Mouse (Mus musculus) limb, embryonic 12.5 days (tissue): ENCODE data around the gene Cytip. TPM values are rescaled to one million over a fixed set of nuclear protein-coding genes. Genes with fewer than 3 reads are reported as not detected.
A peak's percentile ranks its signal among the peaks of the same experiment; 100 is the strongest.

Source experiments
- ATAC-seq: fragments of 200-750 bp; cut with Nextera tagmentation; 2 replicates; pipeline ENCODE4 v1.8.0; 2017; ENCODE audit warnings: low read depth, moderate TSS enrichment; ENCODE audit not compliant: insufficient number of reproducible peaks, insufficient read depth, low FRiP score, low TSS enrichment
- H3K27ac ChIP-seq: fragments of 300-500 bp; sonication (generic); 2 replicates; pipeline ENCODE4 v1.5.1; 2016; ENCODE audit warnings: mild to moderate bottlenecking, moderate library complexity
- H3K27me3 ChIP-seq: fragments of 300-500 bp; sonication (generic); 2 replicates; pipeline ENCODE4 v1.6.1; 2016; ENCODE audit warnings: mild to moderate bottlenecking, moderate library complexity
- H3K36me3 ChIP-seq: fragments of 300-500 bp; sonication (generic); 2 replicates; pipeline ENCODE4 v1.6.1; 2016; ENCODE audit warnings: mild to moderate bottlenecking, moderate library complexity
- H3K4me1 ChIP-seq: fragments of 300-500 bp; sonication (generic); replicated peaks from 2 replicates; pipeline ENCODE4 v1.6.1; 2016
- H3K4me2 ChIP-seq: fragments of 300-500 bp; sonication (generic); 2 replicates; pipeline ENCODE4 v1.6.1; 2016; ENCODE audit warnings: mild to moderate bottlenecking, moderate library complexity
- H3K4me3 ChIP-seq: fragments of 300-500 bp; sonication (generic); replicated peaks from 2 replicates; pipeline ENCODE4 v1.5.1; 2016; ENCODE audit warnings: mild to moderate bottlenecking
- H3K9ac ChIP-seq: fragments of 300-500 bp; sonication (generic); replicated peaks from 2 replicates; pipeline ENCODE4 v1.6.1; 2016; ENCODE audit warnings: mild to moderate bottlenecking, moderate library complexity
- H3K9me3 ChIP-seq: fragments of 300-500 bp; sonication (generic); 2 replicates; pipeline ENCODE4 v1.6.1; 2016; ENCODE audit warnings: mild to moderate bottlenecking, moderate library complexity
- WGBS: fragments of 180-500 bp; shearing (Covaris S2); methylation state at CpG from one replicate; pipeline ENCODE4 v1.1.7; 2016; 5-methylcytosine and 5-hydroxymethylcytosine counted together
- polyA plus RNA-seq: library from polyadenylated mRNA; unstranded; fragments of >200 nt; fragmentation: Nextera tagmentation; extraction: Ambion mirVana; gene quantifications from 2 replicates; pipeline ENCODE4 v1.2.1, GENCODE M21; 2016

Cytip gene
- polyA plus RNA-seq, 1 experiment from 2014 or later = 0.68 TPM

GRCm38 (mm10) chr2:58160541-58161307, 34.6 kb downstream of the Cytip start:
- H3K4me2 ChIP-seq = peak overlapping the region; percentile 39
- H3K9me3 ChIP-seq = no peaks in the 10 kb centered on the region
- H3K27me3 ChIP-seq = no peaks in the 10 kb centered on the region
- no peaks in the 10 kb centered on the region for H3K36me3 ChIP-seq
- no peak overlapping the region for H3K9ac ChIP-seq
- peaks cover 3% of the 10 kb centered on the region; the same call in 1 of the 2 replicates for H3K4me1 ChIP-seq
- ATAC-seq = no peak
- no peak overlapping the region for H3K4me3 ChIP-seq
- no peak overlapping the region for H3K27ac ChIP-seq
- WGBS = 42% methylated on average over 21 of the region's 21 CpGs

DNA sequence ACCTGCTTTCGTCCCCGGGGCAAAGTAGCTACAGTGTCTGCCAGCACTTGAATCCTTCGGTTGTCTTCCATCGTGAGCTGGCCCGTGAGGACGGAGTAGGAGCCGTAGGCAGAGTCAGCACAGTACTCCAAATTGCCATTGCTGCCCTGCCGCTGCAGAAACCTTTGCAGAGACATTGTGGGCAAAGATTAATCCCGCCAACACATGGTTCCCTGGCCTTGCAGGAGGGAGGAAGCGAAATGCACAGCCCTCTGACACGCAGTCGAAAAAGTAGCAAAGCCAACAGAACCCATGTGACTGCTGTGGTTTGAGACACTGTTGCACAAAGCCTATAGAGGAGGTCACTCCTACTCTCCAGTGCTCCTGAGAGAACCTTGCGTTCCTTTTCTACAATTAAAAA, 35.5 kb downstream of the Cytip start:
- no peaks in the 10 kb centered on the region for H3K9me3 ChIP-seq
- peaks cover 5% of the 10 kb centered on the region; the same call in 1 of the 2 replicates for H3K4me1 ChIP-seq
- 92% methylated on average over 13 of the region's 13 CpGs for WGBS
- H3K27ac ChIP-seq = no peak overlapping the region
- no peak overlapping the region for H3K9ac ChIP-seq
- H3K27me3 ChIP-seq = no peaks in the 10 kb centered on the region
- H3K4me3 ChIP-seq = no peak overlapping the region
- no peaks in the 10 kb centered on the region for H3K36me3 ChIP-seq
- H3K4me2 ChIP-seq = no peak overlapping the region
- no peak for ATAC-seq

- no peaks in the 10 kb centered on the region for H3K27me3 ChIP-seq
- no peak overlapping the region for H3K9ac ChIP-seq
- no peaks in the 10 kb centered on the region for H3K9me3 ChIP-seq
- H3K36me3 ChIP-seq = no peaks in the 10 kb centered on the region
- H3K4me3 ChIP-seq = no peak overlapping the region
- no peak overlapping the region for H3K4me2 ChIP-seq
- peaks cover 5% of the 10 kb centered on the region; the same call in 1 of the 2 replicates for H3K4me1 ChIP-seq
- ATAC-seq = no peak
- WGBS = 89% methylated on average over 6 of the region's 6 CpGs
- no peak overlapping the region for H3K27ac ChIP-seq
These were observed 36.2 kb downstream of the Cytip start for GRCm38 (mm10) chr2:58159121-58159520.

GRCm38 (mm10) chr2:58158539-58158938, 36.8 kb downstream of the Cytip start:
- Histone ChIP-seq H3K4me1 (peaks cover 4% of the 10 kb centered on the region; the same call in 1 of the 2 replicates), H3K9me3 (no peaks in the 10 kb centered on the region), H3K4me3 (no peak overlapping the region), H3K4me2 (no peak overlapping the region), H3K9ac (no peak overlapping the region), H3K36me3 (no peaks in the 10 kb centered on the region), H3K27me3 (no peaks in the 10 kb centered on the region), H3K27ac (no peak overlapping the region)
- 78% methylated on average over 5 of the region's 5 CpGs for WGBS
- no peak for ATAC-seq

DNA sequence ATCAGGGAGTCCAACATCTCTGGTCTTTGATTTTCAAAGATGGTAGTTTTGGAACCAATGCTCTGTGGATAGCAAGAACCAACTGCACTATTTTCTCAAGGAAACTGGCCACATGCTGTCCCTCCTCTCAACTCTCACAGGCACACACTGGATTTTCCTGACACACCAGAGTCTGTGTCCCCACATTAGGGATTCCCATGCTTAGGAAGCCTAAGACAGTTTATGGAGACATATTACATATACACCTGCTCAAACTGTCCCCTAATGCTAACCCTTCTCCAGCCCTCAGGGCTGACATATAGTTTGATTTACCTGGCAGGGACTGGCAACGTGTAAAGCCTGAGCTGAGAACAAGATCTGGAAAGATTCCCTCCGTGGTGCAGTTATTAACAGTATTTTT, 37.2 kb downstream of the Cytip start:
- H3K4me1 ChIP-seq = peaks cover 3% of the 10 kb centered on the region; the same call in 1 of the 2 replicates
- WGBS = 68% methylated on average over 2 of the region's 2 CpGs
- H3K27me3 ChIP-seq = no peaks in the 10 kb centered on the region
- no peak for ATAC-seq
- no peak overlapping the region for H3K27ac ChIP-seq
- H3K36me3 ChIP-seq = no peaks in the 10 kb centered on the region
- no peaks in the 10 kb centered on the region for H3K9me3 ChIP-seq
- H3K4me2 ChIP-seq = no peak overlapping the region
- H3K4me3 ChIP-seq = no peak overlapping the region
- H3K9ac ChIP-seq = no peak overlapping the region

DNA sequence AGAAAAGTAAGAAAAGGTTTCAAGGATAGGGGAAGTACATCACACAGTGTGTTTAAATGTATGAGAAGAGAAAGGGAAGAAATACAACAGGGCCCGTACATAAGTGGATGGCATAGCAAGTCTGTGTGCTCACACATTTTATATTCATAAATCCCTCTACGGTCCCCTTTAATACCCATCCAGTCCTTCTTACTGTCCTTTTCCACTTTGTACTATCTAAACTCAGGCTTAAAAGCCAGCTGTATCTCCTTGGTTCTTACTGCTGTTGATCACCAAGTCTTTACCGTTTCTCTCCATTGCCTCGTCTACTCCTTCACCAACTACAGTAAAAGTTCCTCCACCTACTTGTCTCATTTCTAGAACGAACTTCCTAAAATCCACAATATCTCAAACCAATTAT, 37.9 kb downstream of the Cytip start:
- no peak overlapping the region for H3K4me3 ChIP-seq
- 87% methylated on average over 5 of the region's 5 CpGs for whole genome bisulfite sequencing
- no peak overlapping the region for H3K9ac ChIP-seq
- no peak for ATAC-seq
- no peak overlapping the region for H3K27ac ChIP-seq
- peaks cover 3% of the 10 kb centered on the region; the same call in 1 of the 2 replicates for H3K4me1 ChIP-seq
- no peaks in the 10 kb centered on the region for H3K9me3 ChIP-seq
- no peak overlapping the region for H3K4me2 ChIP-seq
- H3K27me3 ChIP-seq = no peaks in the 10 kb centered on the region
- H3K36me3 ChIP-seq = no peaks in the 10 kb centered on the region

DNA sequence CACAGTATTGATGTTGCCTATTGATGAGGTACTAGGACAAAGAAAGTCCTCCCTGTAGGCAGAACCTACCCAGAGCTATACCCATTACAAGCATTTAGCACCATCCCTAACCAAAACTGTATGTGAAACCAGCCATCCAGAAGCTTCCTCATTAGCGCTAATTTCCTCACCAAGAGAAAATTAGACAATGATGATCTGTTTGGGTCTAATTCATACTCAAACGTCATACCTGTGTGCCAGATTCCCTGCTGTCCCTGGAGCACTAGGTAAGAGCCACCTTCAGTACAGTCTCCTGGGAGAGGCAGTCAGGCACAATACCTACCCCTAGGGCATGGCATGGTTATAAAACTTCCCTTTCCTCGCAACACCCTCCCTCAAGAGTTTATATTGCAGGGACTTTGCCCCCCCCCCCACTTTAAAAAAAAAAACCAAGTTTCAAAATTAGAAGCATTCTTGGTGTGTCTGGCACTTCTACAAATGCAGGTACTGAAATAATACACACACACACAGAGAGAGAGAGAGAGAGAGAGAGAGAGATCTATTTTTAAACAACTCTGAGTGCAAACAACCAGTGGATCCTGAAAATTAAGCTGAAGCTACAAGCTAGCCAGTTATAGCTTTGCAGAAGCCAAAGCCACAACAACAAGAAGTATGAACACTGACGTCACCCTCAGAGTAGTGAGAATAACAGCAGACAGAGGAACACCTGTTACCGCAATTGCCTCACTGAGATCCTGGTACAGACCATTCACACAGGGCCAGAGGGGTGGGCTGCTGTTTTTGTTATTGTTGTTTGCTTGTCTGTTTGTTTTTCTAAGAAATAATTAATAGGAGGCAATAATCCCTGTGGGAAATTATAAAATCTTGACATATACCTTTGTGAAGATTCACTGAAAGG, 38.6 kb downstream of the Cytip start:
- H3K4me3 ChIP-seq = no peak overlapping the region
- H3K9ac ChIP-seq = no peak overlapping the region
- H3K36me3 ChIP-seq = no peaks in the 10 kb centered on the region
- H3K27ac ChIP-seq = no peak overlapping the region
- no peak overlapping the region for H3K4me2 ChIP-seq
- peaks cover 3% of the 10 kb centered on the region; the same call in 1 of the 2 replicates for H3K4me1 ChIP-seq
- WGBS = 72% methylated on average over 5 of the region's 5 CpGs
- no peak for ATAC-seq
- no peaks in the 10 kb centered on the region for H3K27me3 ChIP-seq
- no peaks in the 10 kb centered on the region for H3K9me3 ChIP-seq

GRCm38 (mm10) chr2:58156108-58156415, 39.3 kb downstream of the Cytip start:
- no peak overlapping the region for H3K27ac ChIP-seq
- WGBS = 88% methylated on average over 5 of the region's 5 CpGs
- no peak overlapping the region for H3K4me2 ChIP-seq
- H3K36me3 ChIP-seq = no peaks in the 10 kb centered on the region
- ATAC-seq = no peak
- peaks cover 3% of the 10 kb centered on the region; the same call in 1 of the 2 replicates for H3K4me1 ChIP-seq
- no peak overlapping the region for H3K4me3 ChIP-seq
- no peaks in the 10 kb centered on the region for H3K9me3 ChIP-seq
- H3K27me3 ChIP-seq = no peaks in the 10 kb centered on the region
- H3K9ac ChIP-seq = no peak overlapping the region

GRCm38 (mm10) chr2:58155271-58156107, 39.8 kb downstream of the Cytip start:
- ATAC-seq = no peak
- Histone ChIP-seq H3K4me3 (no peak overlapping the region), H3K27me3 (no peaks in the 10 kb centered on the region)

DNA sequence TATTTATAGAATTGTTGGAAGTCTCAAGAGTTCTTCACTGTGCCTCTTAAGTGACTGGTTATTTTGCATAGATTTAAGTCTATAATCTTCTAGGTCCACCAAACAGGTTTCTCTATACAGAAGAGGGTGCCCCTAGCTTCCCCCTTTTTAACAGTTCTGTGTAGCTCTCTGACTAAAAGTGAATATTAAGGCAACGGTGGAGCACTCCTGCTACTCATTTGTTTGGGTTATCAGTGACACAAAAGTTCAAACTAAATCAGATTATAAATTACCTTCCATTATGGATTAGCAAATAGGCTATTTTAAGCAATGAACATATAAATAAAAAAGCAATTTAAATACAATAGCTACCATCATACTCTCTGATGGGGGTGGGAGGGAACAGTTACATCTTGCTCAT, 40.8 kb downstream of the Cytip start:
- 0 out of 2 replicates have a peak, but pooled peaks cover 3% of the 10 kb centered on the region for H3K4me1 ChIP-seq

More at GRCm38 (mm10) chr2:58155271-58156107, 39.8 kb downstream of the Cytip start:
- Histone ChIP-seq H3K4me2 (no peak overlapping the region), H3K9ac (no peak overlapping the region), H3K27ac (no peak overlapping the region), H3K36me3 (no peaks in the 10 kb centered on the region), H3K4me1 (peaks cover 3% of the 10 kb centered on the region; the same call in 1 of the 2 replicates), H3K9me3 (no peaks in the 10 kb centered on the region)
- 81% methylated on average over 7 of the region's 7 CpGs for WGBS

More for the DNA sequence above, 40.8 kb downstream of the Cytip start:
- 76% methylated on average over 1 of the region's 1 CpGs for WGBS
- Histone ChIP-seq H3K9me3 (no peaks in the 10 kb centered on the region), H3K4me2 (no peak overlapping the region), H3K4me3 (no peak overlapping the region), H3K27ac (no peak overlapping the region), H3K9ac (no peak overlapping the region), H3K27me3 (no peaks in the 10 kb centered on the region), H3K36me3 (no peaks in the 10 kb centered on the region)
- ATAC-seq = no peak
